Mouse (Mus musculus) kidney, postnatal 0 days (tissue): ENCODE data around the gene Tpte. TPM values are rescaled to one million over a fixed set of nuclear protein-coding genes. Genes with fewer than 3 reads are reported as not detected.
"Not testable (repeated sequence)": the region's sequence is repeated elsewhere in the genome, so short reads cannot be mapped to it uniquely, and the experiment has no call there.

Experiments used
- ATAC-seq: fragments of 200-750 bp; cut with Nextera tagmentation; replicated peaks from 2 replicates; pipeline ENCODE4 v1.8.0; 2017; ENCODE audit warnings: low read depth, moderate number of reproducible peaks, moderate TSS enrichment, moderate library complexity; ENCODE audit not compliant: low FRiP score
- DNase-seq: peaks from one replicate; pipeline ENCODE4 v3.0.0-alpha.2; 2016; ENCODE audit warnings: low spot score
- H3K27ac ChIP-seq: fragments of 300-500 bp; sonication (generic); 2 replicates; pipeline ENCODE4 v1.5.1; 2014; ENCODE audit warnings: mild to moderate bottlenecking
- H3K27me3 ChIP-seq: fragments of 300-500 bp; sonication (generic); 2 replicates; pipeline ENCODE4 v1.6.1; 2014; ENCODE audit warnings: low read length, mixed read lengths; ENCODE audit not compliant: insufficient read depth
- H3K36me3 ChIP-seq: fragments of 300-500 bp; sonication (generic); 2 replicates; pipeline ENCODE4 v1.6.1; 2014; ENCODE audit warnings: low read length, mixed read lengths; ENCODE audit not compliant: insufficient read depth
- H3K4me1 ChIP-seq: fragments of 300-500 bp; sonication (generic); replicated peaks from 2 replicates; pipeline ENCODE4 v1.6.1; 2014; ENCODE audit warnings: antibody characterized with exemption, low read length, mixed read lengths; ENCODE audit not compliant: insufficient read depth
- H3K4me2 ChIP-seq: fragments of 300-500 bp; sonication (generic); 2 replicates; pipeline ENCODE4 v1.6.1; 2014; ENCODE audit warnings: mild to moderate bottlenecking, low read length, moderate library complexity, mixed read lengths
- H3K4me3 ChIP-seq: fragments of 300-500 bp; sonication (generic); replicated peaks from 2 replicates; pipeline ENCODE4 v1.5.1; 2014; ENCODE audit warnings: low read depth, low read length
- H3K9ac ChIP-seq: fragments of 300-500 bp; sonication (generic); 2 replicates; pipeline ENCODE4 v1.6.1; 2014; ENCODE audit warnings: low read depth, low read length
- H3K9me3 ChIP-seq: fragments of 300-500 bp; sonication (generic); replicated peaks from 2 replicates; pipeline ENCODE4 v1.6.1; 2016; ENCODE audit warnings: low read length, inconsistent platforms, mixed read lengths
- CTCF ChIP-seq: IDR thresholded peaks from 2 replicates; pipeline ENCODE4 v1.5.1; 2016; ENCODE audit warnings: antibody characterized with exemption, low read depth, mild to moderate bottlenecking, moderate library complexity
- WGBS: fragments of 180-500 bp; shearing (Covaris S2); extraction: QIAGEN DNeasy Blood & Tissue Kit; methylation state at CpG from one replicate; pipeline ENCODE4 v1.1.7; 2014; 5-methylcytosine and 5-hydroxymethylcytosine counted together
- polyA plus RNA-seq: library from polyadenylated mRNA; unstranded; fragments of >200 nt; fragmentation: Nextera tagmentation; extraction: Ambion mirVana; gene quantifications from 2 replicates; pipeline ENCODE4 v1.2.1, GENCODE M21; 2015

Gene Tpte
- polyA plus RNA-seq, 1 experiment from 2014 or later, result not detected

DNA sequence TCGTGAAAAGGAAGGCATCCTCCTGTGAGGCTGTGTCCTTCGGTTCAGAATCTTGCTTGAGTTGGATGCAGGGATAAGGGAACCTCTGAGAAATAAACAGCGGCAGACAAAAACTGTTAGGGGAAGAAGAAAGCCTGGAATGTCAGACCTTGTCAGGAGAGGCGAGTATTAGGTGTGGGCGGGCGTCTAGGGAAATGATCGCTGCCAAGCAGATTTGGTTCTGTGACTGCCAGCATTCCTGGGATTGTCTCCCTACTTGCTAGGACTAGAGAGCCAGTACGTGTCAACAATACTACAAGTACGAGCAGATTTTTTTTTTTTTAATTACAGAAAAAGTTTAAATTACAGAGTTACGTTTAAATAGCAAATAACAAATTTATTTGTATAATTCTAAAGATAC lies 8.6 kb upstream of the Tpte start:
- Histone ChIP-seq H3K27me3 (no peaks in the 10 kb centered on the region), H3K4me1 (no peaks in the 10 kb centered on the region), H3K27ac (no peak overlapping the region), H3K36me3 (no peaks in the 10 kb centered on the region), H3K4me2 (no peak overlapping the region), H3K9me3 (no peaks in the 10 kb centered on the region), H3K4me3 (no peak overlapping the region), H3K9ac (no peak overlapping the region)
- DNase-seq, result no peak
- TF ChIP-seq CTCF, result no peak
- ATAC-seq, result no peak
- WGBS, result 73% methylated on average over 10 of the region's 10 CpGs

DNA sequence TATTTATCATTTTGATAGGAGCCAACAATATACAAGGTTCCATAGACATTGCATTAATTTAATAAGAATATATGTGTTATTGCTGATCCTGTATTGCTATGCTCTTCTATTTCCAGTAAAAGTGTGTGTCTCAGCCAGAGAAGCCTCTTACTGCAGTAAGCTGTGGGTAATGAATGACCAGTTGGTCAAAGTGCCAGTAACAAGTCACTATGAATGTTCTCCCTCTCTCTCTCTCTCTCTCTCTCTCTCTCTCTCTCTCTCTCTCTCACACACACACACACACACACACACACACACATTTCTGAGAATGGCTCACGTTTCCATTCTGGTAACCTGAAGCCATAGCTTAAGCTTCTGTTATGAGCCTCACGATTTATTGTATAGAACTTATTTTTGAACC lies 19.1 kb downstream of the Tpte start:
- H3K27ac ChIP-seq, result no peak overlapping the region
- WGBS, result 31% methylated on average over 2 of the region's 2 CpGs

DNA sequence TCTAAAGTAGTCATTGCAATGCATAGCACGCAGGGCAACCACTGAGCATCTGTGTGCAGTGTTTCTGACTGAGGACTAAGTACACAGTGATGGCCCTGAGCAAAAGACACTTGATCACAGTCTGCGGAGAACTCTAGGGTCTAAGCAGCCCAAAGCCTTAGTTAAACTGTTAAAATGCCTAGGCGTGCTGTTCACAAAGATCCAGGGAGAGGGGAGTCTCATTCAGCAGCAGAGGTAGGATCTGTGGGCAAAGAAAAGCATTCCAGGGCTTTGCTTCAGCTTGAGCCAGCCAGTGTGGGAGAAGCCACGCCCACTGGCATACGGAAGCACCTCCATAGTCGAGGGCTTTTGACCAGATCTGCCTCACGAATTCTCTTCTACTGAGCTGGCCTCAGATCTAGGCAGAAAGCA lies 19.7 kb downstream of the Tpte start:
- H3K9me3 ChIP-seq, result no peaks in the 10 kb centered on the region
- no peak overlapping the region for H3K9ac ChIP-seq
- no peaks in the 10 kb centered on the region for H3K36me3 ChIP-seq
- peak overlapping the region; percentile 47; the same call in 1 of the 2 replicates for H3K27ac ChIP-seq
- TF ChIP-seq CTCF, result no peak
- DNase-seq, result peak; percentile 43
- ATAC-seq, result peak; percentile 82
- H3K4me2 ChIP-seq, result peak overlapping the region; percentile 46
- no peak overlapping the region for H3K4me3 ChIP-seq
- H3K27me3 ChIP-seq, result no peaks in the 10 kb centered on the region
- 16% methylated on average over 7 of the region's 7 CpGs for WGBS
- no peaks in the 10 kb centered on the region for H3K4me1 ChIP-seq

More for the DNA sequence above, 19.1 kb downstream of the Tpte start:
- Histone ChIP-seq H3K36me3 (no peaks in the 10 kb centered on the region), H3K27me3 (no peaks in the 10 kb centered on the region), H3K4me3 (no peak overlapping the region), H3K4me2 (no peak overlapping the region), H3K9ac (no peak overlapping the region), H3K4me1 (no peaks in the 10 kb centered on the region), H3K9me3 (no peaks in the 10 kb centered on the region)
- ATAC-seq, result no peak; the same call in 1 of the 2 replicates
- no peak for TF ChIP-seq CTCF
- no peak for DNase-seq

DNA sequence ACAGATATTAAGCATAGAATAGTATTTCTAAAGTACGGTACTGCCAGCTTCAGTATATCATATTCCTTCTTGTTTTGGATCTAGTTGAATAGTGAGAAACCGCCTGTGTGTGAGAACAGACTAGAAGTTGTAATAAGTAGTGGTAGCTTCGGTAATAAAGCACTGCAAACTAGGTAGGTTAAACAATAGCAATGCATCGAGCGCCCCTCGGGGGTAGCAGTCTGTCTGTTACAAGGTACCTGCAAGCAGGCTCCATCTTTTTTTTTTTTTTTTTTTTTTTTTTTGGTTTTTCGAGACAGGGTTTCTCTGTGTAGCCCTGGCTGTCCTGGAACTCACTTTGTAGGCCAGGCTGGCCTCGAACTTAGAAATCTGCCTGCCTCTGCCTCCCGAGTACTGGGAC lies 20.8 kb downstream of the Tpte start:
- H3K9ac ChIP-seq, H3K9me3 ChIP-seq, ATAC-seq, H3K27ac ChIP-seq, H3K27me3 ChIP-seq, DNase-seq, H3K4me2 ChIP-seq, H3K4me3 ChIP-seq, H3K36me3 ChIP-seq, H3K4me1 ChIP-seq: not testable (repeated sequence)
- WGBS, result 87% methylated on average over 8 of the region's 9 CpGs

DNA sequence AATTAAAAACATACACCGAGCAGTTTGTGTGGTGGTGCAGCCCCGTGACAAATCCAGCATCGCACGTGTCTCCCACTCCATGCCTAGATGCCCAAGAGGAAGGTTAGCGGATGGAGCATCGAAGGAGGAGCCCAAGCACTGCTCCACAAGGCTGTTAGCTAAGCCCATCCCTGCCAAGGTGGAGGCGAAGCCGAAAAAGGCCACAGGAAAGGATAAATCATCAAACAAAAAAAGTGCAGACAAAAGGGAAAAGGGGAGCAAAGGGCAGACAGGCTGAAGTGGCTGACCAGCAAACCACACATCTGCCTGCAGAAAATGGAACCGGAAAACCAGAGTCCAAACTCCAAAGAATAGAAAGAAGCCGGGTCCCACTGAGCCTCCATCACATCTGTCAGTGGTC lies 23.8 kb downstream of the Tpte start:
- Histone ChIP-seq H3K4me3 (no peak overlapping the region), H3K9ac (no peak overlapping the region), H3K4me1 (no peaks in the 10 kb centered on the region), H3K36me3 (no peaks in the 10 kb centered on the region), H3K9me3 (no peaks in the 10 kb centered on the region), H3K27me3 (no peaks in the 10 kb centered on the region), H3K27ac (no peak overlapping the region), H3K4me2 (no peak overlapping the region)
- WGBS, result 48% methylated on average over 10 of the region's 10 CpGs
- DNase-seq, result peak; percentile 4
- TF ChIP-seq CTCF, result no peak
- peak; percentile 63 for ATAC-seq

DNA sequence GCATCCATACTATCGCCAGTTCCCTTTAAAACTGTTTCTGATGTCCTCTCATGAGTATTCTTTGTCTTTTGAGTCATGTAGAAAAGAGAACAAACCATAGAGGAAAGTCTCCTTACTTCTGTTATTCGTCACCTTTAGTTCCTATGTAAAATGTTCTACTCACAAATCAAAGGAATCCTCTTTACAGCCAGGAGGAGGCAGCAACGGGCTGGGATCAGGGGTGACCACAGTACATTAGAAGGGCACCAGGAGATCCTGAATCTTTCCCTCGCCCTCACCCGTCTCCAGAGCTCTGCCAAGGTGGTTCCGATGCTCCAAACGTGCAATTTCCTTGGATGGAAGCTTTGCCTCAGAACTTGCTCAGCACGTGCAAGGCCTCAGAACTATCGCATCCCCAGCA lies 28.2 kb downstream of the Tpte start:
- TF ChIP-seq CTCF, result peak; percentile 37; the same call in 1 of the 2 replicates
- Histone ChIP-seq H3K27ac (no peak overlapping the region), H3K27me3 (no peaks in the 10 kb centered on the region), H3K4me2 (no peak overlapping the region), H3K9me3 (no peaks in the 10 kb centered on the region), H3K9ac (no peak overlapping the region), H3K4me1 (no peaks in the 10 kb centered on the region), H3K36me3 (no peaks in the 10 kb centered on the region), H3K4me3 (no peak overlapping the region)
- ATAC-seq, result no peak
- DNase-seq, result no peak
- WGBS, result 72% methylated on average over 9 of the region's 9 CpGs

DNA sequence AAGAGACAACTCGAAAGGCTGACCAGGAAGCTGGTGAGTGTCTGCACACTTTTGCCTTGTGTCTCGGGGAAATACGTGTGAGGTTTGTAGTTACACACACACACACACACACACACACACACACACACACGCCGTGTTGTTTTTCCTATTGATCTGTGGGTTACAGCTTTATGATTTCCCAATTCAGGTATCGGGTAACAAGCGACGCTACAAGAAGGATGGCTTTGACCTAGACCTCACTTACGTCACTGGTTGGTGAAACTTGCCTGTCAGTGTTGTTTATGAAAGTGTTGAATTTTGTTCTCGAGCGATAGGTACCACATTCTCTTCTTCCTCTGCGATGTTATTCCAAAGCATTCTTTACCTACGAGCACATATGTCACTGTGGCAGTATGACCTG lies 52.2 kb downstream of the Tpte start:
- no peak for TF ChIP-seq CTCF
- H3K9me3 ChIP-seq, result no peaks in the 10 kb centered on the region
- H3K27me3 ChIP-seq, result no peaks in the 10 kb centered on the region
- ATAC-seq (no peak), DNase-seq (no peak)
- H3K4me1 ChIP-seq, result no peaks in the 10 kb centered on the region
- no peak overlapping the region for H3K4me3 ChIP-seq
- H3K4me2 ChIP-seq, result no peak overlapping the region
- no peaks in the 10 kb centered on the region for H3K36me3 ChIP-seq
- no peak overlapping the region for H3K9ac ChIP-seq
- WGBS, result 65% methylated on average over 13 of the region's 13 CpGs
- H3K27ac ChIP-seq, result no peak overlapping the region
